Mouse (Mus musculus): ENCODE data around the gene Agfg2.
A peak's percentile ranks its signal among the peaks of the same experiment; 100 is the strongest.
"Not testable (repeated sequence)": the region's sequence is repeated elsewhere in the genome, so short reads cannot be mapped to it uniquely, and the experiment has no call there.

Agfg2 gene

GRCm38 (mm10) chr5:137642886-137643285 lies 41.6 kb downstream of the Agfg2 start:
- no peak for DNase-seq

DNA sequence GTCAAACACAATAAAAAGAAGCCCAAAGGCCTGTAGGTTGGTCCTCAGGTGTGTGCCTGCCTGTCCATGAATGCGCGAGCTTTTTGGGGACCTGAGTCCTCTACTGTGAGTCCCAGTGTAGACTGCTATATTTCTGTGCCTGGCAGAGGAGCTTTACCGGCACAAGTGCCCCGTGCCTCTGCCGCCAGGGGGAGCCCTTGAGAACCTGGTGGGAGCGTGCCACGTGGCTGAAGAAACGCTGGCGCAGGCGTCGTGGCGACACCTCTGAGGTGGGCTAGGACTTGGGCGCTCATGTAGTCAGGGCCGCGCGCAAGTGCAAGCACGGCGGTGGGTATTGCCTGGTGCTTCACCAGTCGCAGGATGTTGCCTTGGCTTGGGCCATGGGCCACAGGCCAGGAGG lies 43.5 kb downstream of the Agfg2 start, which contains the start of gene Sap25:
Gene Sap25, plus strand, starts transcription at position 281 of the 400 bp plus-strand sequence.
- DNase-seq = no peak

DNA sequence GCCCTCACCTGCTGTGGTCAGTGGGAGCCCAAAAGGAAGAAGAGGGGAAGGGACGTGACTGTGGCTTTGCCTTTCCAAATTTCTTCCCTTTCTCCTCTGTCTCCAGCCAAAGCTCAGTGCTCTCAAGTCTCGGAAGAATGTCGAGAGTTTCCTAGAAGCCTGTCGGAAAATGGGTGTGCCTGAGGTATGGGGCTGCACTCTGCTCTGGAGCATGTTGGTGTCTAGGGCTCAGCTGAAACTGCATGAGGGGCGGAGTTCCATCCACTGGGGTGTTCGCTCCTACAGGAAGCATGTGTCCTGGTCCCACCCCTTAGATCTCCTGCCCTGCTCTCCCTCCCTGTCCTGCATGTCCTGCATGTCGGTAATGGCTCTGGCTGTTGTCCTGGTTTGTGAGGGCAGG lies 45.1 kb downstream of the Agfg2 start:
- DNase-seq = no peak

DNA sequence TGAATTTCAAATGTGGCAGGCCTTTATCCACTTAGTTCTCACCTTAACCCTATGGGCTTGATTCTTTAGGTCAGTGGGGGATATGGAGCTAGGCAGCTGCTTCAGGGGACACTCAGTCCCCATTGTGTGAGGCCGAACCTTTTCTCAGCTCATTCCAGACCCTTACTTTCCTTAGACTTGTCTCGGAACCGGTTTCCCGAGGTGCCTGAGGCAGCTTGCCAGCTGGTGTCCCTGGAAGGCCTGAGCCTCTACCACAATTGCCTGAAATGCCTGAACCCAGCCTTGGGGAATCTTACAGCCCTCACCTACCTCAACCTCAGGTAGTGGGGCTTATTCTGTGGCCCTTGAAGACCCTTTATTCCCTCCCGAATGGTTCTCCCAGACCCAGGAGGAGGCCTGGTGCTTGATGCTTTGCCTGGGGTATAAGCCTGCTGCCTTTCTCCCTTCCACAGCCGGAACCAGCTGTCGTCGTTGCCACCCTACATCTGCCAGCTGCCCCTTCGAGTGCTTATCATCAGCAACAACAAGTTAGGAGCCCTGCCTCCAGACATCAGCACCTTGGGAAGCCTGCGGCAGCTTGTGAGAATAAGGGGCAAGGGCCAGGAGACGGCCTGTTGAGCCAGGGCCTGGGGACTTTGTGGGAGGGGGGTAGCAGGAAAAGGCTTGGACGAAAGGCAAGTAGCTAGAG lies 51.0 kb downstream of the Agfg2 start:
- DNase-seq = no peak

GRCm38 (mm10) chr5:137631591-137631990 lies 52.9 kb downstream of the Agfg2 start:
- no peak for DNase-seq

- peak; percentile 45 for DNase-seq
Observed at GRCm38 (mm10) chr5:137631171-137631570, 53.4 kb downstream of the Agfg2 start.

DNA sequence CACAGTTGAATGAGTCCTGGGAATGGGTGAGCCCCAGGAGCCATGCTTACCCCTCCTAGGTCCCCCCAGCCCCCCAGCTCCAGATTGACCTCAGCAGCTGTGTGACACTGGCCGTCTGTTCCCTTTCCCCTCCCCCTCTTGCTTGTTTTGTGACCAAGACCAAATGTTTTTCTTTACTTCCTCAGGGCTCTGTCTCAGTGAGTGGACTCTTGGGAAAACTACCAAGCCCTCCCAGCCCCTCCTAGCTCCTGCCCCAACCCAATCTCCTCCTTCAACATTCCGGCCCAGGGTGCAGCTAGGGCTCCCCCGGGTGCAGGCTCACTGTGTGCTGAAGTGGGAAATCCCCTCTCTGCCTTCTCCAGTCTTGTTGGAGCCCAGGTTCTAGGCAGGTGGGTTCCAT lies 53.9 kb downstream of the Agfg2 start:
- DNase-seq = no peak

GRCm38 (mm10) chr5:137629906-137630545 lies 54.5 kb downstream of the Agfg2 start:
- no peak for DNase-seq

DNA sequence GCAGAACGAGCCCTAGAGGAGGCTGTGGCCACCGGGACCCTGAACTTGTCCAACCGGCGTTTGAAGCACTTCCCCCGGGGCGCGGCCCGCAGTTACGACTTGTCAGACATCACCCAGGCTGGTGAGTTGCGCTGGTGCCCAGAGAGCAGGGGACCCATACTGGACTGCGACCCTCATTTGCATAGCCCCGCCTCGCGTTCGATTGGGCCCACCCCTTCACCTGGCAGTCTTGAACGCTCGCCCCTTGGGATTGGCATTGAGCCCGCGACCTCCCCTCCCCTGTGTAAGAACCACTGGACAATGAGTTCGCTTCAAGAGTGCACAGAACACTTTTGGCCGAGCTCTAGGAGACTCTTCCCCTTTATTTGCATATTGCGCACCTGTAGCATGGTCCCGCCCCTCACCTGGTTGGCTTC lies 55.2 kb downstream of the Agfg2 start:
- no peak for DNase-seq

DNA sequence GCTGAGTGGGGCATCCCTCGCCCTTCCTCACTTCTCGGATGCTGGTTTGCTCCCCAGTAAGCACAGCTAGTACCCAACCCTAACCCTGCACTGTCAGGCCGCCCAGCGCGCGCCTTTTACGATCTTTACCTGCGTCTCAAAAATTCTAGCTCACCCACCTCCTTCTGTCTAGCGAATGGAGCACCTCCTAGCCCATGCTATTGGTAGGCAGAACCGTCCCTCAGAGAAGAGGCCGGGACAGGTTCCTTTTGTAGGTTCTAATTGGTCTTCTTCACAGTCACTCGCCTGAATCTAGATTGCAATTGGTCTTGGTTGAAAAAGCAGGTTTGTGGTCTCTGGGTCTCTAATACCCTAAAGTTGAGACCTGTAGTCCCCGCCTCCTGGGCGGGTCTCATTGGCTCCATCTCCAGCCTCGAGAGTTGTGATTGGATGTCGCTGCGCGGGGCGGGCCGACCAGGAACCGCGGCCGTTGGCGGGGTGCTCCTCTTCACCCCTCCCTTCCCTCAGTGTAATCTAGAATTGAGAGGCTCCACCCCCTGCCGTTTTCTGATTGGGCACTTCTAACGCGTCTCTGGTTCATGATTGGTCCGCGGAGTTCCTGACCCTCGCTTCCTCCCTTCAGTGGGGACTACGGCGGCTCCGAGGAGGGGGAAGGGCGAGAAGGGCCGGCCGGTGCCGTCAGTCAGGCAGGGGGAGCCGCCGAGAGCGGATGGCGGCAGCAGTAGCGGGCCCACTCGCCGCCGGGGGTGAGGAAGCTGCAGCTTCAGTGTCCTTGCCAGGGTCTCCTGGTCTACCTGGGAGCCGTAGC lies 55.8 kb downstream of the Agfg2 start, which contains the start of the genes Fbxo24, Lrch4 and Gm20605:
Gene Fbxo24, minus strand, starts transcription at position 505 of the 808 bp plus-strand sequence.
Gene Lrch4, plus strand, starts transcription at position 624 of the 808 bp plus-strand sequence.
Gene Gm20605, plus strand, starts transcription at position 678 of the 808 bp plus-strand sequence.
- DNase-seq = peak; percentile 99

DNA sequence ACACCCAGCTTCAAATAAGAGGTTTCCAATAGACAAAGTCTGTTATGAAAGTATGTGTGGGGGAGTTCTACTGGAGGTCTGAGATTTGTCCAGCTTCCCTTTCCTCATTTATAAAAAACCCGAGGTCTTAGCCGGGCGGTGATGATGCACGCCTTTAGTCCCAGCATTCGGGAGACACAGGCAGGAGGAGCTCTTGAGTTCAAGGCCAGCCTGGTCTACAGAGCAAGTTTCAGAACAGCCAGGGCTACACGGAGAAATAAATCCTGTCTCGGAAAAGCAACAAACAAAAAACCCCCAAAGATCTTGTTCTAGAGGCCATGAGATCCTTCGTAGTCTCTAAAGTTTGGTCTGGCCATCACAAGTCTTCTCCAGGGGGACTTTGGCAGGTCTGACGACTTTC lies 56.5 kb downstream of the Agfg2 start:
- no peak for DNase-seq

- DNase-seq = no peak
Observed at GRCm38 (mm10) chr5:137623937-137624530, 60.5 kb downstream of the Agfg2 start.

GRCm38 (mm10) chr5:137615347-137615746 lies 69.2 kb downstream of the Agfg2 start:
- no peak for DNase-seq

GRCm38 (mm10) chr5:137614921-137615320 lies 69.6 kb downstream of the Agfg2 start:
- DNase-seq = not testable (repeated sequence)

GRCm38 (mm10) chr5:137613550-137613949 lies 71.0 kb downstream of the Agfg2 start, which contains the start of gene Pcolce:
Gene Pcolce (minus strand): TSS chr5:137613784.
- no peak for DNase-seq

- no peak for DNase-seq
Observed at GRCm38 (mm10) chr5:137613076-137613475, 71.5 kb downstream of the Agfg2 start.

GRCm38 (mm10) chr5:137611245-137611602 lies 73.3 kb downstream of the Agfg2 start:
- no peak for DNase-seq

DNA sequence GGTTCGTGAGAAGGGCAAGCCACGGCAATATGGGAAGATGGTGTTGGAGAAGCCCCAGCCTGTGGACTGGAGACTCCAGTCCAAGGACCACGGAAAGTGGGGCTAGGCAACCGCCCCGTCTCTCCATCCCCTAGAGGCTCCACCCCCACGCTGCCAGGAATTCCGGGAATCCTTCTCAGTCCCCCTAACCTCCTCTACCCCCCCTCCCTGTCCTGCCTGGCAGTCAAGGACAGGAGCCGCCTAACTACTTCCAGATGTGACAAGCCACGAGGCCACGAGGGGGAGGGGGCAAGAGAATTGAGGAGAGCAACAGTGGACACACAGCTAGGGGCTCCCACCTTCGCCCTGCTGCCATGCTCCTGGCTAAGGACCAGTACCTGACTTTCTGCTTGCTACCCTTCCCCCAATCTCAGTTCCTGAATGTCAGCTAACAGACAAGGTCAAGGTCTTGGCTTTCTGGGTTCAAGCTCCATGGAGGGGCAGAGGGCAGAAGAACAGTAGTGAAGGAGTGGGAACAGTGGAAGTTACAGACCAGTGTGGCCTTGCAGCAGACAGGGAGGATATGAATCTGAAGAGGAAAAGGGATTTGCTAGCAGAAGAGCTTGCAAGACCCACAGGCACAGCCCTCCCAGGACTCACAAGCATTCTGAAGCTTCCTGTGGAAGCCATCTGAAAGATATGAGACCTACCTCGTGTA lies 73.8 kb downstream of the Agfg2 start:
- DNase-seq = no peak

- DNase-seq = no peak
Observed at GRCm38 (mm10) chr5:137610056-137610455, 74.5 kb downstream of the Agfg2 start.

- no peak for DNase-seq
Observed at GRCm38 (mm10) chr5:137609292-137609691, 75.2 kb downstream of the Agfg2 start.

DNA sequence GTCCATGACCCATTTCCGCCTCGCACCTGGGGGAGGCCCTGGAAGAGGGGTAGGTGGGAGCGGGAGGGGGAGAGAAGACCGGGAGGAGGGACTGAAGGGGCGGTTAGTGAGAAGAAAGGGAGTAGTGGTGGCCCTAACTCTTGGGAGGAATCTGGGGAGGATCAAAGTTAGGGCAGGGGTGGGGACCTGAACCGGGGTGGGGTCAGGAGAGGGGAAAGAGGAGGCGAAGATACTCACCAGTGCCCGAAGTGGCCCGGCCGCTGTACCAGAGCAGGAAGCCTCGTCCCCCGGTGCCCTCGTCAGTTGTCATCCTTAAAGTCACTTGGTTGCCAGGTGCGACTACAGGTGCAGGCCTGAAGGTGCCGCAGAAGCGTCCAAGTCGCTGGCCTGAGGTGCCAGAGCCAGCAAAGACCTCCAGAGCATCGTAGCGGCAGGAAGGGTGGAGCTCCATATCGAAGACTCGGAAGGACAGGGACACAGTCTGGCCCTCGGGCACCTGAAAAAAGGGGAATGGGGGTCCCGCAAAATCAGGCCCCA lies 75.8 kb downstream of the Agfg2 start:
- no peak for DNase-seq
